Mouse (Mus musculus) ES-E14 (cell line): ENCODE measurements around the gene Osbpl10.

Experiments used
- CHD2 ChIP-seq: IDR thresholded peaks from 2 replicates; pipeline ENCODE4 v1.6.1; 2014; ENCODE audit warnings: mild to moderate bottlenecking, low read depth, low read length, inconsistent platforms
- MAFK ChIP-seq: IDR thresholded peaks from 2 replicates; pipeline ENCODE4 v1.6.1; 2014; ENCODE audit warnings: mild to moderate bottlenecking, low read depth, low read length, inconsistent platforms; ENCODE audit not compliant: insufficient read depth
- ZNF384 ChIP-seq: IDR thresholded peaks from 2 replicates; pipeline ENCODE4 v1.6.1; 2012; ENCODE audit warnings: low read depth, low read length, inconsistent platforms

DNA sequence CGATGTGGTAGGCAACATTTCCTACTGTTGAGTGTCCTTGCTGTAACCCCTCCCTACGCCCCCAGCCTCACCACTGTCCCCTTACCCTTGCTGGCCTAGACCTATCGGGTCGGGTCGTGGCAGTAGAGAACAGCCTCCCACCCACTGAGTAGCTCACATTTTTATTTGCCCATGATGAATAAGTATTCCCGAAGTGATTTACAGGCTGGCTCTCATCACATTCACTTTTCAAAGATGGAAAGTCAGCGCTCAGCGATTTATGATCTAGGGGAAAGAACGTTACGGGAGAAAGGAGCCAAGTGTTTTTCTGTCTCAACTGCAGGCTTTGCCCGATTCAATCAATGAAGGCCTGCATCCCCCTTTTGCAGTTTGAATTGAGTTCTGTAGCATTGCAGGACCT lies 208.0 kb downstream of the Osbpl10 start:
- TF ChIP-seq ZNF384 (no peak), MAFK (no peak), CHD2 (no peak)
